Mouse (Mus musculus): Measurements from ENCODE around the gene Tmod4.
A peak's percentile ranks its signal among the peaks of the same experiment; 100 is the strongest.

The Tmod4 gene

DNA sequence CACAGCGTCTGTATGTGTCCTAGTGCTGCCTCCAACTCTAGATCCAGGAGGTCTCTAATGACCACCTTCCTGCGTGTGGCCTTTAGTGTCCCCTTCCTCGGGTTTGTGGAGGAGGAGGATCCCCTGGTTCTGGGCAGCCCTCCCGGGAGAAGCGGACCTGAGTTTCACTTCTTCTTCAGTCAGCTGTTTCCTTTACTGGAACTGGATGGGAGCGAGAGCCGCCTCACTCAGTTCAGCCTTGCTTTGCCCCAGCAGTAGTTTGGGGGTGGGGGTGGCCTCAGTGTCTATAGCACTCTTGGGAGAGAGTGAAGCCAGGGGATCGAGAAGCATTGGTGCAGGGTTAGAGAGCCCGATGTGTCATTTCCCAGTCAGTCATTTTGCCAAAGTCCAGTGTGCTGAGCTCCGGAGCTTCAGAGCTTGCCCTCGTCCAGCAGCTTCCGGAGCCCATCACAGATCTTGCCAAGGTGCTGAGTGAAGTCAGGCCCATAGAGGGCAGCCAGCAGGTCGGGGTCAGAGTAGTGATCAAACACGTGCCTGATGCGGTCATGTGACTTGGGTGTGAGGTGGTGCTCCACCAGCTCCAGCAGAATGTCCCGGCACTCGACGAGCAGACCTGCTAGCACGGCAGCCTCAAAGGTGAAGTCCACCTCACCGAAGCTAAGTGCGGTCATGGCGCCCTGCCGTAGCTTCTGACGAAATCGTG is 15.5 kb downstream of the Tmod4 start:
- DNase-seq: no peak

DNA sequence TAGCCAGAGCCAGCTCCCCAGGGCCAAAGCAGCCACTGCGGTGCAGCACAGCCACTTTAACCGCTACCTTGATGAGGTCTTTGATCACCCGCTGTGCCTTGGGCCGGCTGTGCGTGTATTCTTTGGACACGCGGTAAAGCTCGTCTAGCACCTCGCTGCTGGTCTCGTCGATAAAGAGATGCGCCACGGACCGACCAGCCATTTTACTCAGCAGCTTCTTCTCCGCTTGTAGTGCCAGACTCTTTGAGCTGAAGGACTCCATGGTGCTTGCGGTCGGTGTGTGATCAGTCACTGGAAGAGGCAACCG is 16.0 kb downstream of the Tmod4 start:
- no peak for DNase-seq

DNA sequence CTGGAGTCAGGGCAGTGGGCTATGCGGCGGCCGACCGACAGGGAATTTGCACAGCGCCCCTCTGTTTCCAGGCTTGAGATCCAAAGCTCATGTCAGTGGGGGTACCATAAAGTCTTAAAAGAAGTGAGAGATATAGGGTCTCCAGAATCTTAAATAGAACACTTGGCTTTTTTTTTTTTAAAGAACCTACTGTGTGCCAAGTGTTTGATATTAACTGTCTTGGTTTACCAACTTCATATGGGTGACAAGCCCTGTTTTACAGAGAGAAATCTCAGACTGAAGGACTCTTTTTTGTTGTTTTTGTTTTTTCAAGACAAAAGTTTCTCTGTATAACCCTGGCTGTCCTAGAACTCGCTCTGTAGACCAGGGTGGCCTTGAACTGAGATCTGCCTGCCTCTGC is 16.5 kb downstream of the Tmod4 start:
- no peak for DNase-seq

DNA sequence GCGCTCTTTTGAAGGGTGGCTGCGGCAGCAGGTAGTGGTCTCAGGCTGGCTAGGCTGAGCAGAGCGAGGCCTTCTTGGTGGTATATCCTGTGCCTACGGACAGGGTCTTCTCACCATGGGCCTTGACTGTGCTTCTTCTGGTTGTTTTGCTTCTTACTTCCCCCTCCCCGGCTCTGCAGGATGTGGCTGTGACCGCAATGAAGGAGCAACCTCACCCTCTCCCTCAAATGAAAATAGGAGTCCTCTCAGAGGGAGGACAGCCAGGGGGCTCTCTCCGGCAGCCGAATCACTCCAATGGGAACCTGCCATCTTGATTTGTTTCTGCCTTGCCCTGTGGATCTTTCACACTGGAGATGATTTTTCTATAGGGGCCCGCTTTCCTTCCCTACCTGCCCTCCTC is 17.2 kb downstream of the Tmod4 start:
- no peak for DNase-seq

DNA sequence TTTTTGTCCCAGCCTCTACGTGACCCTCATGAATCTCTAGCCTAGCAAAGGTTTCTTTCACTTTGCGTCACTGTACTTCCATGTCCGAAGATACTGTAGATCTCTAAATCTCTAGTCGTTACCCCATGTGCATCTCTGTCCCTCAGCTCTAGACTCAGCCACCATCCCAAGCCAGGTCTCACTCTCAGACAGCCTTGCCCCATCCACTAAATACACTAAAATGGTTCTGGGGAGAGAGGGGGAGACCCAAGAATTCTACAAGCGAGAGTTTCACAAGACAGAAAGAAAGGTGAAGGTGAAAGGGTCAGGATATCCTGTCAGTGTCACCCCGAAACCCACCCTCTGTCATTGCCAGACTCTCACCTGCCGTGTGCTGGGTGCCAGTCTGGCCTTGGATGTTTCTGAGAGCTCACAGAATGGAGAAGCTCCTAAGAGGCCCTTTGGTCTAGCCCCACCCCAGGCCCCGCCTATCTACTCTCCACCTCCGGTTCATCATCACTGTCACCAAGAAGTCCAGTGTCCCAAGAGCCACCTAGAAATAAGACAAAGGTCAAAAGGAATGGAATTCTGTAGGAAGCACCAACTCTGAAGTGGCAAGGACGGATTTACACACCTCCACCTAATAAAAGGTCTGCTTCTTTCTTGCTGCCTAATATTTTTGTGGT is 17.8 kb downstream of the Tmod4 start, which contains the start of gene Tnfaip8l2:
Tnfaip8l2 (minus strand) TSS at position 409 of the 665 bp plus-strand sequence.
- DNase-seq: no peak

DNA sequence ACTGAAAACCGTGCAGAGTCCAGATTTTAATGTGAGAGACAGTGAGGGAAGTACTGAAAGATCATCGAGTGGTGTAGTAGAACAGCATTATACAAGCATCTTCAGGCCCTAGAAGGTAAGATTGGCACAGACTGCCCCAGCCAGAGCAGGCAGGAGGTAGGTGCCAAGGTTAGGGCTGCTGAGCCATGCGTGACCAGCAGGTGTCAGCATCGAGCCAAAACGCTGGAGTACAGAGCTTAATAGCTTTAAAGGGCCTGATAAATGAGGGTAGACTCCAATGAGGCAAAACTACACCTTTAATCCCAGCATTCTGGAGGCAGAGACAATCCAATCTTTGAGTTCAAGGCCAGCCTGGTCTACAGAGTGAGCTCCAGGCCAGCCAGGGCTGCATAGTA is 18.3 kb downstream of the Tmod4 start:
- DNase-seq: peak; percentile 76

- DNase-seq: no peak
These were observed 23.6 kb downstream of the Tmod4 start for GRCm38 (mm10) chr3:95147924-95148323.

- DNase-seq: no peak
These were observed 29.6 kb downstream of the Tmod4 start for GRCm38 (mm10) chr3:95153874-95154273.

DNA sequence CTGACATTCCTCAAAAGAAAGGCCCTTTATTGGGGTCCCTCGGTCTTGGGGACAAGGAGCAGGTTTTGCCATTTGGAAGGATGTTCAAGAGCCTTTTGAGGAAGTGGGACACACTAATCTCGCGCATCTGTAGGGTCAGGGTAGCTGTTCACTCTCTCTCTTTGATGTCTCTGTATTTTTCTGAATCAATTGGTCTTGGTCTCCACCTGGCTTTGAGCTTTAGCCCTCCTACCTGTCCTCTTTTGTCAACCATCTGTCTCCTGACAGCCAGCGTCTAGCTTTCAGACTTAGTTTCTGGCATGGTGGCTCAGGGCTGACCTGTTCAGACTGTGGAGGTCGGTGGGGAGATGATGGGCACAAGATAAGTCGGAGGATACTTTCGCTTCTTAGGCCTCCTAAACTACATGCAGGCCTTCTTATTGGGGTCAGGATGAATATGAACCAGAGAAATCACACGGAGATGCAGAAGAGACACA is 35.3 kb downstream of the Tmod4 start:
- DNase-seq: no peak

DNA sequence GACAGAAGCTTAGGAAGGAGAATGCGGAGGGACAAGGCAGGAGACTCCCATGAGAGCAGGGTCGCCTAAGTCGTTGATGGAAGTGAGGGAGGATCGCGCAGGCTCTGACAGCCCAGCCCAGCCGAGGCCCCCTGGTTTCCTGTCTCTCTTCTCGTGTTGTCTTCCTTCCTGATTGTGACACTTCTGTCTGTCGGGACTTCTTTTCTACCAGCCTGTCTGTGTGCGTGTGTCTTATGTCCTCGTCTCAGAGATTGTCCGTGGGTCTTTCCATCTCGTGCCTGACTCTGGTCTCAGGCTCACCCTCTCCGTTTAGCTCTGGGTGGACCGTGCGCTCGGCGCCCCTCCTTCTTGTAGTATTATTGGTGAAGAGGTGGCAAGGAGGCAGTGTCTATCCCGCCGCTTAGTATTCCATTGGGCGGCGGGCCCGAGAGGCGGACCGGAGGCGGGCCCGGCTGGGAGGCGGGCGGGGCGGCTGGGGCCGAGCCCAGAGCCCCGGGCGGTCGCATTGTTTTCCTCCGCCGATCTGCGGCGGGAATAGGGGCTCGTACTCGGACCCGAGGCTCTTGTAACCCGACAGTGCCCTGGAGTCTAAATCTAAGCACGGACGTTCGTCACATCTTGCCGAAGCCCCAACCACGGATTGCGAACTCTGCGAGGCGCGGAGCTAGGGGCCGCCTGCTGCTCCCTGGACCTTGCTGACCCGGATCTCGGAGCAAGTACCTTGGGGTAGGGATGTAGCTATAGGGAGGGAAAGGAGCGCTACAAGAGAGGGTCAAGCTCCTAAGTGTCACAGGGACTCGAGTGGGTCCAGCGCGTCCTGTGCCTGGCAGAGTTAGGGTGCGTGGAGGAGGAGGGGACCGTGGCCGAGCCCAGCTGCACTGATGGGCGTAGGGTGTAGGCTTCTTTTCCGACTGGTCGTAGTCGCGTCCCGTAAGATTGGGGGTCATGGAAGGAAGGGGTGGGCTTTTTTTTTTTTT is 36.0 kb downstream of the Tmod4 start, which contains the start of gene Sema6c:
Sema6c (plus strand) TSS at position 471 of the 977 bp plus-strand sequence.
- DNase-seq: peak; percentile 85

DNA sequence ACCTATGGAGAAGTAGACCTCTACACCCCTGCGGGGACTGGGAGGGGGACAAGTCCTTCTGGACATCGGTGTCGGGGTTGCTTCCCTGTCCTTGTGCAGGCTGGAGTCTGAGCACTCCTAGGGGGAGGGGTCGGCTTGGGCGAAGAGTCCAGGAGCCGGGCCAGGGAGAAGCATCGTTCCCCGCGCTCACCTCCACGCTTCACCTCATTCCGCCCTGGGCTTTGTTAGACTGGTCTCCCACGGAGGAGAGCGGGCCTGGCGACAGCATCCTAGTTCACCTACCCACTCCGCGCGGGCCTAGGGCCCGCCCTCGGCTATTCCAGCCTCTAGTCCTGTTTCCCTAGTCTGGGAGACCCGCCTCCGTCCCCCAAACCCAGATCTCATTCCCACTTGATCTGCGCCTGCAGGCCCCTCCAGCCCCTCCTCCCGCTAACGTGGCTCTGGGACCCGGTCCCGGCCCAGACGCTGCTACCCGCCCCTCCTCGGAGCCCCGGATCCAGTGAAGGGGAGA is 36.8 kb downstream of the Tmod4 start:
- DNase-seq: peak; percentile 38

GRCm38 (mm10) chr3:95161618-95162344 is 37.5 kb downstream of the Tmod4 start:
- no peak for DNase-seq

GRCm38 (mm10) chr3:95162345-95162628 is 38.0 kb downstream of the Tmod4 start:
- DNase-seq: no peak

DNA sequence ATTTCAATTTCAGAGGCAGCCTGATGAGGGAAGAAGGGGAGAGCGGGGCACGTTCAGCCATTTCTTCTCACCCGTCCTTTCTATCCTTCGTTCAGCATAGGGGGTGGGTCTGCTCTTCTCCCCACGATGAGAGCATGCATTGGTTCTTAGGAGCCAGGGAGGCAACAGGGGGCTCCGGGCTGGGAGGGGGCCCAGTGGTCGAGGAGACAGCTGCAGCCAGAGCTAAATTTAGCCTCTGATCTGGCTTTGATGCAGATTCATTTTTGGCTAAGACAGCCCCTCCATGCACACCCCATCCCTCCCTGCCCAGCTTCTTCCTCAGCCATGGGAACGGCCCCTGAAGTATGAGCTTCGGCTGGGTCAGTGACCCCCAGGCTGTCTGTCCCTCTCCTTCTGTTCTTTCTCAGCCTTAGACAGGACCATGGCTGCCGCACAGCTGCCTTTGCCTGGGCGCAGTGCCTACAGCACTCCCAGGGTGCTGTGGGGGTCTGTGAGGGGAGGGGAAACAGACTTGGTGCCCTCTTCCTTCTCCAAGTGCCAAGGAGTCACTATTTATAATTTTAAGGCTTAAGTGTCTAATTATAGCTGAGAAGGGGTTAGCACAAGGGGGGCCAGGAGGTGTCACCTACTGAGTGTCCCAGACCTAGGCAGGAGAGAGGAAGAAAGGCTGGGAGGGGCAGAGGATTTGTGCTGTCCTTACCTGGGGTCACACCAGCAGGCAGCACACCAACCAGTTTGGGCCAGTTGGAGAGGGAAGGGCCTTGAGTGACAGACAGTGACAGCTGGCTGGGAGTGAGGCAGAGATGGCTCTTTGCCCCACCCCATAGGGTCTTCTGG is 39.4 kb downstream of the Tmod4 start:
- DNase-seq: no peak

- no peak for DNase-seq
These were observed 39.9 kb downstream of the Tmod4 start for GRCm38 (mm10) chr3:95164256-95164550.

DNA sequence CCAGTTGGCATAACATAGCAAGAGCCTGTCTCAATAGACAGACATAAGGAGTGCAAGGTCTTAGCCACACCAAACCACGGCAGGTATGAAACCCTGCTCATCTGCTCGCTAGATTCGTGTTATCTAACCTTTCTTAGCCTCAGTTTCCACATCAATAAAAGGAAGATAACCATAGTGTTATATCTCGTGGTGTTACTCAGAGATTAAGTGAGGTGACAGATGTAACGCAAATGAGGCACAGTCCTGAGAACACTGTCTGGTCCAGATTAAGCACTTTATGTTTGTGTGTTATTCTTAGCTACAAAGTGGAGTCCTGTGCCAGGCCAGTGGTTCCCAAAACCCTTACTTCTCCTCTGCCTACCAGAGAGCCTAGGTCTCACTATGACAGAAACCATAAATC is 40.6 kb downstream of the Tmod4 start:
- DNase-seq: no peak

DNA sequence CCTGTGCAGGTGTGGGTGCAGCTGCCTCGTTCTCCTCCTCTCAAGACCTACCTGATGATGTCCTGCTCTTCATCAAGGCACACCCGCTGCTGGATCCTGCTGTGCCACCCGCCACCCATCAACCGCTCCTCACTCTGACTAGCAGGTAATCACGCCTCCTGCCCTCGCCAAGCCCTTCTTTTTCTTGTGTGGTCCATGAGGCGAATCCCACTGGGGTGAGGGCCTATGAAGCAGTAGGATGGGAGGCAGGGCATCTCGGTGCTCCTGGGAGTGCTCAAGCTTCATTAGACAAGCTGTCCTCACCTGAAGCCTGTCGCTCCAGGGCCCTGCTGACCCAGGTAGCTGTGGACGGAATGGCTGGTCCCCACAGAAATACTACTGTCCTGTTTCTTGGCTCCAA is 45.7 kb downstream of the Tmod4 start:
- DNase-seq: no peak

- no peak for DNase-seq
These were observed 46.8 kb downstream of the Tmod4 start for GRCm38 (mm10) chr3:95171105-95171504.

- DNase-seq: no peak
These were observed 48.4 kb downstream of the Tmod4 start for GRCm38 (mm10) chr3:95172526-95173255.

GRCm38 (mm10) chr3:95173256-95173949 is 49.1 kb downstream of the Tmod4 start:
- DNase-seq: peak; percentile 29
